Mouse (Mus musculus) cerebellum, adult 11 months (tissue): ENCODE measurements around the gene Gm10944.

Source experiments
- DNase-seq: peaks from one replicate; pipeline ENCODE4 v3.0.0; 2022

Gene Gm10944

DNA sequence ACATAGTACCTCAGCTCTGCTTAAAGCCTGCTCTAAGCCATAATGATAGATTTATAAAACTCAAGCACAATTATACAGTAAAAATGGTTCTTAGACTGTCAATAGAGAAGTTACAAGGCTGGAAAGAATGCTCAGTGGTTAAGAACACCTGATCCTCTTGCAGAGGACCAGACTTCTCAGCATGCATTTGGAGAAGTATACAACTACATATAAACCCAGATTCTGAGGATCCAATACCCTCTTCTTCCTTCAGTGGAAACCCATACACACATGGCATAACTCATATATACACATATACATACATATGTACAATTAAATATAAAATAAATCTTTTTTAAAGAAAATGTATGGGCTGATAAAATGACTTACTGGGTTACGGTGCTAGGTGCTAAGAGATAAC is at the start of gene Gm10944:
Gene Gm10944, plus strand, starts transcription at position 301 of the 400 bp plus-strand sequence.
- no peak for DNase-seq

DNA sequence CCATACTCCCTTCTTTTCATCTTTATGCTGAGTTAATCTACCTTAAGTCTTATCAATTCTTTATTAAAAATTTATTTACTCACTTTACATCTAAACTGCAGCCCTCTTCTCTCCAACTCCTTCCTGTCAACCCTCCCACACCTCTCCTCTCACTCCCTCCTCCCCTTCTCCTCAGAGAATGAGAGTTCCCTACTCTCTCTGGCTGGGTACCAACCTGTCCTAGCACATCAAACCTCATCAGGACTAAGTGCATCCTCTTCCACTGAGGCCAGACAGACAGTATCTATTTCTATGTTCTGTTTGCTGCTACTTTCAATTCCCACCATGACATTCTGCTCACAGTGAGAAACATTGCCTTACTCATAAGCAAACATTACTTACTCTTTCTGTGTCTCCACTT is 25.2 kb upstream of the Gm10944 start:
- no peak for DNase-seq

DNA sequence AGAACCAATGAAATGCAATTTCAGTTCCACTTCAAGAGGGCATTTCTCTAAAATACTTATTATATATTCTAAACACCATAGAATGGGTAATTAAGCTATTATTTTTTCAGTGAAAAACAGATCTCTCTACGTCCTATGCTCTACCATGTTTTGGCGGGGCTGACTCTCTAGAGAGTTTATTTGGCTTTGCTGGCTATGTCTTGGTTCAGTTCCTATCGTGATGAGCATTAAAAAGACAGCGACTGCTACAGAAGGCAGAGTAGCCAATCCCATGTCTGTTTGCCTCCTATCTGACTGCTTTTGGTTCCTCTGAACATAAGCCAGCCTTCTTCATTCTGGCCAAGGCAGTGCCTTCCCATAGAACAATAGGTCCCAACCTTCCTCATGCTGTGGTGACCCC is 24.5 kb upstream of the Gm10944 start:
- no peak for DNase-seq

DNA sequence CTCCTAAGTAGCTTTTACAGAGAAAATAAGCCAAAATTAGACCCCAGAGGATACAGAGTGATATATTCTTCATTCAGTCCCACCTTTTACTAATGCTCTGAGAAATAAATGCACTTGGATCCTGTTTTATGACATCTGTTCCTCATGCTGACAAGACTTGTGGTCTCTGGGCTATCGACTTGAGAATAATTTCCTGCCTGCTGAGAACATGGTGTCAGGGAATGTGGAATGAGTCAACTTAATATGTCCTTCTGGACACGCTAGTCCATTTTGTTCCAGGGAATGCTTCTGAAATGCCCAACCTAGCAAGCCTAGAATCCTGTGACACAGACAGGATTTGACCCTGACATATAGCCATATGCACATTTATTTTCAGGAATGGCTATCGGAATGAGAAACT is 22.0 kb upstream of the Gm10944 start:
- DNase-seq, result peak; percentile 27

DNA sequence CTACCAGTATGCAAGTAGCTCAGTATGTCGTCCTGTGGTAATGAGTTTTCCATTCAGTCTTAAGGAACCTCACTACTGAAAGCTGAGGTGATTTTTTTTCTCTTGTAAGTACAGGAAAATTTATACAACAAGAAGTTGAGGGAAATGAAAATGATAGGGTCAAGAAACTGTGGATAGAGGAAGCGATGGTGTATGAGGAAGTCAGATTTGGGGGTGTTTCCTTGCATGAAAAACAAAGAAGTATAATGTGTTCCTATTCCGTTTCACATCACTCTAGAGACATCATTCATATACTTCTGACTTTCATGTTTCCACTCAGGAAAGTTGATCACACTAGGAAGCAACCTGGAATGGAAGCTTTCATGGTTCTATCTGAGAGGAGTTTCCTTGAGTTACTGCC is 21.2 kb upstream of the Gm10944 start:
- DNase-seq, result no peak

DNA sequence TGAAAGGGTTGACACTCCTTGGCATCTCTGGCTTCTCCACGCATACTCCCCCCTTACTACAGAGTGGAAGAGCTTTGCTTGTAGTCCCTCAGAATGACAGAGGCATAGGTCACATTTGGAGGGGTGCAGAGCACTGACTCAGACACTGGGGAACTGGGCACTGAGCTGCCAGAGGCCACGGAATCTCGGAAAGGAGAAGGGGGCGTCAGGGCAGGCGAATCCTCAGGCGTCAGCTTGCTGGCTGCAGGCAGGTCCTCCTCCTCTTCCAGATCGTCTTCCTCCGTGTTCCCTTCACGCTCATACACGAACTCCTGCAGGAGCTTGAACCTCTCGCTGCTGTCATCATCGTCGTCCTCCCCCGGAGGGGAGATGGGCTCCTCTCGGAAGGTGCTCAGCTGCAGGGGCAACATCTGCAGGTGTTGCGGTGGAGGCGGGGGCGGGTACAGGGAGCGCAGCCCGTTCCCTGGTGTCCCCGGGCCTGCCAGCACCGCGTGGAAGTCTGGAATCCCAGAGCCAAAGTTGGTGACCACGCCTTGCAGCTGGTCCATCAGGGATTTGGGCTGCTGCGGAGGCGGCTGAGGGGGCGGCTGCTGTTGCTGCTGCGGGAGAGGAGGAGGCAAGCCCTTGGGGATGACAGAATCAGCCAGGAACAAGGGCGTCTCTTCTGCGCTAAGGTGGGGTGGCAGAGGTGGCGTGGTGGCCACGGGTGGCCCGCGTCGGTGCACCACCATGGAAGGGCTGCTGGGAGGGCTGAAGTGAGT is 7.9 kb downstream of the Gm10944 start:
- DNase-seq, result no peak

DNA sequence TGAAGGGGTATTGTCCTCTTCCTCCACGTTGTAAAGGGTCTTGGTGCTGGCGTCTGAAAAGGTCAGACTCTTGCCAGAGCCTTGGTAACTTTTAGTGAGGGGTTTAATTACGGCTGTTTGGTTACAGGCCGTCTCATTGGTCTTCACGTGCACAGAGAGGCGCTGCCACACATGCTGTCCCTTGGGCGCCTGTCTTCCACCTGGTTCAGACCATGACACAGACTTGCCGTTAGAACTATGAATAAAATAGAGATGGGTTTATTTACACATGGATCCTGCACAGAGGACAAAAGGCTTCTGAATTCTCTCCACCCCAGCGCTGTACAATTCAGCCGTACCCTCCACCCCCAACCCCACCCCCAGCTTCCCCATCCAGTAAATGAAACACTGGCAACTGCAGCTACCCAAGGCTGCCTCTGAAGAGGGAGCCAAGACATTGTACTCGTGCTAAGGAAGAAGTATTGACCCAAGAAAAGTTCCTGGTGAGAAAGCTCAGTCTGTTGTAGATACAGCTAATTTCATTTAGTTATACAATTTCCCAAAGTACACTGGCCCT is 8.6 kb downstream of the Gm10944 start:
- no peak for DNase-seq

DNA sequence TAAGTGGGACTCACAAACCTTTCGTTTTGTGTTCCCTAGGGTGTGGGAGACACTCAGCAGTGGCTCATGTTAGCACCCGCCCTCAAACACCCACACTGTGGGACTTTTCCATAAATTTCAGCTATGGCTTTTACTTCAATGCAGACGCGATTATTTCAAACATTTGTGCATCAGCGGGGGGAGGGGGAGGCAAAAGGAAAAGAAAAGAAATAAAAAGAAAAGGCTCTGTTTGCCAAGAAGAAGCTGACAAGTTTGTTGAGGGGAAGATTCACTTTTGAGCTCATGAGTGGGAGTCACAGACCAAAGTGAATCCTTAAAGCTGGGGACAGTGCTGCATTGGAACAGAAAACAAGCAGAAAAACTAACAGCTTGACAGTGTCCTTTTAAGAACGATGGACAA is 16.3 kb downstream of the Gm10944 start:
- no peak for DNase-seq

DNA sequence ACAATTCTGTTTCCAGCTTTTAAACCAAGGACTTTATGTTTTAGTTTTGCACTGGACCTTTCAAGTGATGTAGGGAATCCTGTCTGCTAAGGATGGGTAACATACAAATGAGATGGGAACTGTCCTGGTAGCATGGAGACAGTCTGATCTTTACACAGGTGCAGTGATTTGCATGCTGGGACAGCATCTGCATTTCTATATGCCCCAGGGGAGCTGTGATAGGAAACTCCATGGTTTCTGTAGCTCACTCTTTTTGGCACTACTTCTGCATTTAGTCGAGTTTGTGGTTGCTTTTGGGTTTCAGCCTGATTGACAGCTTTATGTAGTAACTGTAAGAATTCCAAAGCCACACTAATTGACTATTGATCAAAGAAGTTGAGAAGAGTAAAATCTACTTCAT is 19.8 kb downstream of the Gm10944 start:
- DNase-seq, result no peak

DNA sequence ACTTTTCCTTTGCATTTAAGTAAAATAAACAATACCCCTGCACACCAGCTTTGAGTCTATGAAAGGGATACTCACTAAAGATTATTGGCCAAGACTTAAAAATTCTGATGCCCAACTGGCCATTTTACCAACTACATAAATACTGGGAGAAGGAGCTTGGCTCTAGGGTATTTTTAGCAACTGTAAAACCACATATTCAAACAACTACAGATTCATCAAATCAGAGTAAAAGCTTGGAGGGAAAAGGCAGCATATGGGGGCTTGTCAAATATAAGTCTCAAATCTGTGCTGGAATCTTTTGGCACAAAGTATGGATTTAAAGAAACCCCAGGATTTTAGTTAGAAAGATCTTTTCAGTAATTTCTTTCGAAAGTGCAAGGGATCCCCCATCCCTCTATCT is 20.2 kb downstream of the Gm10944 start:
- DNase-seq, result no peak

DNA sequence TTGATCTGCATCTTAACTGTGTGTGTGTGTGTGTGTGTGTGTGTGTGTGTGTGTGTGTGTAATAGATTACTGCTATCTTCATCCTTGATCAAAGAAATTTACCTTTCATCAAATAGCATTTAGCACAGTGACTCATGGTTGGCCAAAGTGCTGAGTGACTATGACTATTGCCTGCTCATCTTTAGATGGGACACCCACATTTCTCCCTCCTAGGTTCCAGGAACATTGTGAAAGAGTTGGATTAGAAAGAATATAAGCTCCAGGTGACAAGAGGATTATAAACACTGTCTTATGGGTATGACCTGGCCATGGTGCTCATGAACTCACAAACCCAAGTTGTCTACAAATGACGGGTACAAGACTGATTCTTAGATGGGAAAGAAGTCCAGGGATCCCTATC is 26.9 kb downstream of the Gm10944 start:
- no peak for DNase-seq

DNA sequence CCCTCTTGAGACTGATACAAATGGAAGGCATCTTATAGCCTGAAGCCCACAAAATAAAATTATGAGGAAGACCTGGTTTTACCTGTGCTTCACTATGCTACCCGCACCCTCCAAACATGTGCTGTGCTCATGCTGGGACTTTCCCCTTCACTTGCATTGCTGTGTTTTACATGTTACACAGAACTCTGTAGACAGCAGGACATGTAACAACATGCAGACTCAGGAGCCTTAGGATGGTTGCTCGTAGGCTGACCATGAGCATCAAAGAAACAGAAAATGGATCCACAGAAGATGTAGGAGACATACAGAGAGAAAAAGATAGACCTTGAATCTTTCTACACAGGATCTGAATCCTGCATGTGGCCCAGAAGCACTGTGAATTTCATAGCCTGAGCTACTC is 29.2 kb downstream of the Gm10944 start:
- DNase-seq, result no peak

DNA sequence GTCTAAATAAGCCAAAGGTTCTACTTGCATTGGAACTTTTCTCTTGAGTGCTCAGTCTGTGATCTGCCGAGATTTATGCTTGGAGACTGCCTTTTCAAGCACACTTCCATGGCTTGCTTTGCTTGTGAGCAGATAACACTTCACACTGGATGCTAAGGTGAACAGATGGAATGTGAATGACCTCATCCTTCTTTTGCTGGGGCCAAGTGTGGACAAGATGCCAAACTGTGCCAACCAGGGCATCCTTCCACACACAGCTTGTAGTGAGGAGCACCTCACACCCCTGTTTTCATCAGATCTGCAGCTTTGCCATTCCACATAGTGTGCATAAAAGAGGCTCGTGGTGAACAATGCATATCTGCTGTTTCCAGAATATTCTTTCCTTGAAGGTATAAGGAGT is 29.7 kb downstream of the Gm10944 start:
- DNase-seq, result peak; percentile 84

DNA sequence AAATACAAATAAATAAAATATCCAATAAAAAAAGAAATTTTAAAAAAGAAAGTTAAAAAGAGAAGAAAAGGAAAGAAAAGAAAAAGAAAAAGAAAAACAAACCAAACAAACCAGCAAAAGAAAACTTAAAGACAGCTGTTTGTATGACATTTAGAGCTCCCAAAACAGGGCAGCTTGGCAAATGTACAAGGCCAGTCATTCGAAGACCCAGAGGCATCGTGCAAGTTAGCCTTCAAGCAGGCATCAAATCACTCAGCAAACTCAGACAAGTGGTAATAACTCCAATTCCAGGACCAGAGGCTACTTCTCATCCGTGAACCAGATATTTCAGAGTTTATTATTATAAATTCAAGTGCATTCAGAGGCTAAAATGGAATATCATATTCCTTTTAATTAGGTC is 45.4 kb downstream of the Gm10944 start:
- no peak for DNase-seq
